Mouse (Mus musculus): ENCODE data around the gene Phf6. TPM values are rescaled to one million over a fixed set of nuclear protein-coding genes. Genes with fewer than 3 reads are reported as not detected.
"Not testable (repeated sequence)": the region's sequence is repeated elsewhere in the genome, so short reads cannot be mapped to it uniquely, and the experiment has no call there.

Phf6 gene
- polyA plus RNA-seq, 1 experiment from 2014 or later: 37.2 TPM

DNA sequence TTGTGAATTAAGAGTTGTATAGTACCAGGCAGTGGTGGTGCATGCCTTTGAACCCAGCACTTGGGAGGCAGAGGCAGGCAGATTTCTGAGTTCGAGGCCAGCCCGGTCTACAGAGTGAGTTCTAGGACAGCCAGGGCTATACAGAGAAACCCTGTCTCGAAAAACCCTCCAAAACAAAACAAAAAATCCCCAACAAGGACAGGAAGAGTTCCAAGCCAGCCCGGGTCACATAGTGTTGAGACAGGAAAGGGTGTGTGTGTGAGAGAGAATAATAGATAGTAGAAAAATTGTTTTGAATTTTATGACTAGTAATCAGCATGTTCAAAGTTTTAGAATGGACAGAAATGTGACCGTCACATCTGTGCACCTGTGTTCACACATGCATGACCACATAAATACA, 82.7 kb downstream of the Phf6 start:
- not testable (repeated sequence) for H3K4me2 ChIP-seq (ENCODE audit: low read length); H3K9ac ChIP-seq (ENCODE audit: low read length); H3K27ac ChIP-seq (ENCODE audit: low read depth); ATAC-seq (replicated peaks; ENCODE audit: low FRiP score, low TSS enrichment, low read depth); H3K4me3 ChIP-seq (ENCODE audit: low read depth, low read length); H3K4me1 ChIP-seq (replicated peaks; ENCODE audit: control insufficient read depth, insufficient read depth, low read length); H3K9me3 ChIP-seq (ENCODE audit: control insufficient read depth, low read length); DNase-seq (ENCODE audit: low spot score); H3K27me3 ChIP-seq (replicated peaks; ENCODE audit: control insufficient read depth, insufficient read depth, low read length); H3K36me3 ChIP-seq (ENCODE audit: control insufficient read depth, insufficient read depth, low read length)
- WGBS: 86% methylated on average over 5 of the region's 5 CpGs

- ATAC-seq (replicated peaks; ENCODE audit: low FRiP score, low TSS enrichment, low read depth); H3K27me3 ChIP-seq (replicated peaks; ENCODE audit: control insufficient read depth, insufficient read depth, low read length); H3K9ac ChIP-seq (ENCODE audit: low read length); H3K27ac ChIP-seq (ENCODE audit: low read depth); H3K4me2 ChIP-seq (ENCODE audit: low read length); H3K4me3 ChIP-seq (ENCODE audit: low read depth, low read length); H3K9me3 ChIP-seq (ENCODE audit: control insufficient read depth, low read length); DNase-seq (ENCODE audit: low spot score); H3K4me1 ChIP-seq (replicated peaks; ENCODE audit: control insufficient read depth, insufficient read depth, low read length): not testable (repeated sequence)
- 60% methylated on average over 4 of the region's 4 CpGs for WGBS
- peaks cover 14% of the 10 kb centered on the region for H3K36me3 ChIP-seq (ENCODE audit: control insufficient read depth, insufficient read depth, low read length)
Measured at GRCm38 (mm10) chrX:53004887-53005286, 92.8 kb downstream of the Phf6 start.

- Histone ChIP-seq H3K9me3 (ENCODE audit: control insufficient read depth, low read length) (no peaks in the 10 kb centered on the region), H3K27ac (ENCODE audit: low read depth) (no peak overlapping the region), H3K4me1 (replicated peaks; ENCODE audit: control insufficient read depth, insufficient read depth, low read length) (no peaks in the 10 kb centered on the region), H3K27me3 (replicated peaks; ENCODE audit: control insufficient read depth, insufficient read depth, low read length) (no peaks in the 10 kb centered on the region), H3K9ac (ENCODE audit: low read length) (no peak overlapping the region), H3K4me3 (ENCODE audit: low read depth, low read length) (no peak overlapping the region), H3K4me2 (ENCODE audit: low read length) (no peak overlapping the region), H3K36me3 (ENCODE audit: control insufficient read depth, insufficient read depth, low read length) (peaks cover 9% of the 10 kb centered on the region; the same call in 1 of the 2 replicates)
- WGBS: 44% methylated on average over 3 of the region's 3 CpGs
- ATAC-seq (replicated peaks; ENCODE audit: low FRiP score, low TSS enrichment, low read depth) (no peak), DNase-seq (ENCODE audit: low spot score) (no peak)
Measured at GRCm38 (mm10) chrX:53006062-53006461, 94.0 kb downstream of the Phf6 start.

Other genes with a start within 250 kb of the Phf6 start
- gene Ccdc160, start 121.1 kb upstream of the Phf6 start, polyA plus RNA-seq (2014; fragmentation: Nextera tagmentation; extraction: Ambion mirVana): 3.3 and 4.2 TPM in 2 replicates
- 220 and 223 TPM in 2 replicates for gene Hprt, start 75.9 kb downstream of the Phf6 start, polyA plus RNA-seq (2014; fragmentation: Nextera tagmentation; extraction: Ambion mirVana)